Mouse (Mus musculus) forebrain, embryonic 16.5 days (tissue): Measurements from ENCODE around the gene Fzr1. TPM values are rescaled to one million over a fixed set of nuclear protein-coding genes. Genes with fewer than 3 reads are reported as not detected.
A peak's percentile ranks its signal among the peaks of the same experiment; 100 is the strongest.

ENCODE experiments used
- ATAC-seq: fragments of 200-750 bp; cut with Nextera tagmentation; 2 replicates; pipeline ENCODE4 v1.8.0; 2017; ENCODE audit warnings: mild to moderate bottlenecking, moderate library complexity
- H3K27ac ChIP-seq: fragments of 300-500 bp; sonication (generic); 2 replicates; pipeline ENCODE4 v1.5.1; 2014; ENCODE audit warnings: low read length, control low read depth
- H3K27me3 ChIP-seq: fragments of 300-500 bp; sonication (generic); replicated peaks from 2 replicates; pipeline ENCODE4 v1.6.1; 2014; ENCODE audit warnings: low read length; ENCODE audit not compliant: control insufficient read depth, insufficient read depth
- H3K36me3 ChIP-seq: fragments of 300-500 bp; sonication (generic); 2 replicates; pipeline ENCODE4 v1.6.1; 2014; ENCODE audit not compliant: control insufficient read depth, insufficient read depth
- H3K4me1 ChIP-seq: fragments of 300-500 bp; sonication (generic); replicated peaks from 2 replicates; pipeline ENCODE4 v1.6.1; 2014; ENCODE audit warnings: low read length; ENCODE audit not compliant: control insufficient read depth, insufficient read depth
- H3K4me2 ChIP-seq: fragments of 300-500 bp; sonication (generic); 2 replicates; pipeline ENCODE4 v1.6.1; 2014; ENCODE audit warnings: mild to moderate bottlenecking, low read length, control low read depth
- H3K4me3 ChIP-seq: fragments of 300-500 bp; sonication (generic); replicated peaks from 2 replicates; pipeline ENCODE4 v1.5.1; 2014; ENCODE audit warnings: mild to moderate bottlenecking, low read length, control low read depth
- H3K9ac ChIP-seq: fragments of 300-500 bp; sonication (generic); replicated peaks from 2 replicates; pipeline ENCODE4 v1.6.1; 2014; ENCODE audit warnings: low read depth, low read length, control low read depth
- H3K9me3 ChIP-seq: fragments of 300-500 bp; sonication (generic); 2 replicates; pipeline ENCODE4 v1.6.1; 2016; ENCODE audit warnings: low read length; ENCODE audit not compliant: control insufficient read depth
- WGBS: fragments of 180-500 bp; shearing (Covaris S2); extraction: QIAGEN DNeasy Blood & Tissue Kit; methylation state at CpG from one replicate; pipeline ENCODE4 v1.1.7; 2014; 5-methylcytosine and 5-hydroxymethylcytosine counted together
- polyA plus RNA-seq: library from polyadenylated mRNA; unstranded; fragments of >200 nt; fragmentation: Nextera tagmentation; extraction: Ambion mirVana; gene quantifications from 2 replicates; pipeline ENCODE4 v1.2.1, GENCODE M21; 2015

The Fzr1 gene
- polyA plus RNA-seq, 1 experiment from 2014 or later, result 133 TPM

GRCm38 (mm10) chr10:81328386-81328785 is 49.9 kb downstream of the Fzr1 start, which contains the start of gene Tbxa2r:
Tbxa2r (plus strand) TSS chr10:81328731.
- peaks cover 10% of the 10 kb centered on the region for H3K27me3 ChIP-seq
- peaks cover 32% of the 10 kb centered on the region for H3K36me3 ChIP-seq
- 19% methylated on average over 10 of the region's 10 CpGs for WGBS
- no peak within 1 kb of the TSS for H3K27ac ChIP-seq
- ATAC-seq, result no peak
- no peaks in the 10 kb centered on the region for H3K4me1 ChIP-seq
- no peak within 1 kb of the TSS for H3K4me2 ChIP-seq
- no peak within 1 kb of the TSS for H3K9ac ChIP-seq
- H3K4me3 ChIP-seq, result no peak within 1 kb of the TSS
- H3K9me3 ChIP-seq, result no peaks in the 10 kb centered on the region

GRCm38 (mm10) chr10:81327959-81328358 is 50.4 kb downstream of the Fzr1 start:
- no peak overlapping the region for H3K9ac ChIP-seq
- H3K4me1 ChIP-seq, result no peaks in the 10 kb centered on the region
- no peak for ATAC-seq
- no peak overlapping the region for H3K4me3 ChIP-seq
- WGBS, result 73% methylated on average over 2 of the region's 2 CpGs
- H3K9me3 ChIP-seq, result no peaks in the 10 kb centered on the region
- H3K27ac ChIP-seq, result no peak overlapping the region
- H3K27me3 ChIP-seq, result peaks cover 8% of the 10 kb centered on the region
- H3K4me2 ChIP-seq, result no peak overlapping the region
- H3K36me3 ChIP-seq, result peaks cover 35% of the 10 kb centered on the region

- H3K9me3 ChIP-seq, result no peaks in the 10 kb centered on the region
- H3K27me3 ChIP-seq, result no peaks in the 10 kb centered on the region
- 81% methylated on average over 6 of the region's 6 CpGs for WGBS
- H3K36me3 ChIP-seq, result peaks cover 41% of the 10 kb centered on the region
- H3K4me2 ChIP-seq, result no peak overlapping the region
- ATAC-seq, result no peak
- H3K27ac ChIP-seq, result 0 out of 2 replicates have a peak overlapping the region, but pooled peaks have one; percentile 14
- H3K4me3 ChIP-seq, result no peak overlapping the region
- peaks cover 7% of the 10 kb centered on the region for H3K4me1 ChIP-seq
- H3K9ac ChIP-seq, result no peak overlapping the region
These were observed 51.5 kb downstream of the Fzr1 start for GRCm38 (mm10) chr10:81326858-81327257.

- H3K27ac ChIP-seq, result no peak overlapping the region
- H3K9ac ChIP-seq, result no peak overlapping the region
- no peaks in the 10 kb centered on the region for H3K27me3 ChIP-seq
- peaks cover 11% of the 10 kb centered on the region for H3K4me1 ChIP-seq
- H3K9me3 ChIP-seq, result no peaks in the 10 kb centered on the region
- H3K36me3 ChIP-seq, result peaks cover 41% of the 10 kb centered on the region
- 93% methylated on average over 18 of the region's 18 CpGs for WGBS
- H3K4me3 ChIP-seq, result no peak overlapping the region
- H3K4me2 ChIP-seq, result no peak overlapping the region
- ATAC-seq, result no peak
These were observed 52.5 kb downstream of the Fzr1 start for GRCm38 (mm10) chr10:81325781-81326180.

GRCm38 (mm10) chr10:81325176-81325575 is 53.1 kb downstream of the Fzr1 start:
- Histone ChIP-seq H3K4me2 (no peak overlapping the region), H3K27me3 (no peaks in the 10 kb centered on the region), H3K4me1 (peaks cover 11% of the 10 kb centered on the region), H3K9ac (no peak overlapping the region), H3K4me3 (no peak overlapping the region), H3K27ac (no peak overlapping the region), H3K36me3 (peaks cover 41% of the 10 kb centered on the region), H3K9me3 (no peaks in the 10 kb centered on the region)
- WGBS, result 96% methylated on average over 21 of the region's 21 CpGs
- no peak for ATAC-seq

GRCm38 (mm10) chr10:81323791-81324530 is 54.4 kb downstream of the Fzr1 start:
- H3K4me3 ChIP-seq, result no peak overlapping the region
- 93% methylated on average over 18 of the region's 18 CpGs for WGBS

GRCm38 (mm10) chr10:81323141-81323775 is 55.1 kb downstream of the Fzr1 start:
- H3K9ac ChIP-seq, result no peak overlapping the region
- H3K9me3 ChIP-seq, result no peaks in the 10 kb centered on the region
- peaks cover 41% of the 10 kb centered on the region for H3K36me3 ChIP-seq
- no peak overlapping the region for H3K27ac ChIP-seq
- ATAC-seq, result no peak
- H3K4me1 ChIP-seq, result peaks cover 24% of the 10 kb centered on the region
- no peak overlapping the region for H3K4me3 ChIP-seq
- H3K27me3 ChIP-seq, result no peaks in the 10 kb centered on the region
- no peak overlapping the region for H3K4me2 ChIP-seq
- 93% methylated on average over 23 of the region's 23 CpGs for WGBS

More at GRCm38 (mm10) chr10:81323791-81324530, 54.4 kb downstream of the Fzr1 start:
- Histone ChIP-seq H3K9me3 (no peaks in the 10 kb centered on the region), H3K9ac (no peak overlapping the region), H3K36me3 (peaks cover 41% of the 10 kb centered on the region), H3K4me1 (peaks cover 22% of the 10 kb centered on the region), H3K4me2 (no peak overlapping the region), H3K27me3 (no peaks in the 10 kb centered on the region), H3K27ac (no peak overlapping the region)
- no peak for ATAC-seq

GRCm38 (mm10) chr10:81322444-81322843 is 55.9 kb downstream of the Fzr1 start:
- H3K4me2 ChIP-seq, result no peak overlapping the region
- 95% methylated on average over 27 of the region's 27 CpGs for WGBS
- H3K36me3 ChIP-seq, result peaks cover 41% of the 10 kb centered on the region
- H3K27me3 ChIP-seq, result no peaks in the 10 kb centered on the region
- no peak overlapping the region for H3K4me3 ChIP-seq
- ATAC-seq, result no peak
- H3K9me3 ChIP-seq, result no peaks in the 10 kb centered on the region
- H3K4me1 ChIP-seq, result peaks cover 24% of the 10 kb centered on the region
- H3K9ac ChIP-seq, result no peak overlapping the region
- H3K27ac ChIP-seq, result no peak overlapping the region

- Histone ChIP-seq H3K4me2 (peak overlapping the region; percentile 83), H3K4me3 (peak overlapping the region; percentile 89), H3K9me3 (no peaks in the 10 kb centered on the region), H3K4me1 (peaks cover 24% of the 10 kb centered on the region), H3K36me3 (peaks cover 35% of the 10 kb centered on the region), H3K27ac (peak overlapping the region; percentile 97; the same call in 1 of the 2 replicates), H3K9ac (peak overlapping the region; percentile 66), H3K27me3 (no peaks in the 10 kb centered on the region)
- ATAC-seq, result no peak
- WGBS, result 3% methylated on average over 19 of the region's 20 CpGs
These were observed 56.9 kb downstream of the Fzr1 start for GRCm38 (mm10) chr10:81321436-81321835.
